Mouse (Mus musculus): ENCODE measurements at regions not wholly inside any gene's neighbourhood (a gene's known extent, or its start where the extent isn't known, plus 50 kb on each side); places are given as distances from the start of the nearest gene placed in this dataset.
A peak's percentile ranks its signal among the peaks of the same experiment; 100 is the strongest.

DNA sequence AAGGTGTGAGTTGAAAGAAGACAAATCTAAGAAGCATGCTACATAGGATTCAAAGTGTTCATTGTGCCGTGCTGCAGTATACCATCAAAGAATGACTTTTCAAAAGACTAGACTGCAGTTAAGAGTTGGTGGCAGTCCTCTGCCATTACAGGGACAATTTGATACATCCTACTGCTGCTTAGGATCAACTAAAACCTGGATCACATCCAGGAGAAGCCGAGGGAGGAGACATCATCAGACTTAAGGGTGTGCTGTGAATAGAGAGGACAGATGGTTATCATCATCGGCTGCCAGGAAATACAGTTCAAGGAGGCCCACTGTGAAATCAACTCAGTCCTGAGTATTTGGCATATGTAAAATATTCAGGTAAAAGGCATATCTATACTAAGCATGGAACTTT lies 366.9 kb downstream of the Sv2b start:
- Histone ChIP-seq H3K9ac (replicated peaks; ENCODE audit: low read length) (no peak overlapping the region), H3K9me3 (replicated peaks; ENCODE audit: control insufficient read depth, low read length) (no peaks in the 10 kb centered on the region), H3K27ac (replicated peaks; ENCODE audit: low read depth, low read length) (no peak overlapping the region), H3K4me3 (ENCODE audit: low read depth, low read length) (no peak overlapping the region), H3K4me2 (ENCODE audit: low read depth, low read length) (no peak overlapping the region), H3K36me3 (replicated peaks; ENCODE audit: control insufficient read depth, insufficient read depth, low read depth, low read length) (no peaks in the 10 kb centered on the region), H3K27me3 (ENCODE audit: control insufficient read depth, insufficient read depth, low read length) (no peaks in the 10 kb centered on the region), H3K4me1 (ENCODE audit: control insufficient read depth, insufficient read depth, low read length) (no peaks in the 10 kb centered on the region)
- 52% methylated on average over 3 of the region's 3 CpGs for WGBS
- DNase-seq (ENCODE audit: low spot score): peak; percentile 13
- ATAC-seq (replicated peaks; ENCODE audit: insufficient number of reproducible peaks, low FRiP score, low TSS enrichment, low read depth): no peak

GRCm38 (mm10) chr7:74929142-74929829 lies 374.7 kb upstream of the Slco3a1 start:
- no peaks in the 10 kb centered on the region for H3K9me3 ChIP-seq (replicated peaks; ENCODE audit: control insufficient read depth, low read length)
- WGBS: 72% methylated on average over 8 of the region's 8 CpGs
- H3K27ac ChIP-seq (replicated peaks; ENCODE audit: low read depth, low read length): no peak overlapping the region
- H3K4me3 ChIP-seq (ENCODE audit: low read depth, low read length): no peak overlapping the region
- no peaks in the 10 kb centered on the region for H3K4me1 ChIP-seq (ENCODE audit: control insufficient read depth, insufficient read depth, low read length)
- no peak for DNase-seq (ENCODE audit: low spot score)
- no peaks in the 10 kb centered on the region for H3K27me3 ChIP-seq (ENCODE audit: control insufficient read depth, insufficient read depth, low read length)
- no peak overlapping the region for H3K9ac ChIP-seq (replicated peaks; ENCODE audit: low read length)
- no peaks in the 10 kb centered on the region for H3K36me3 ChIP-seq (replicated peaks; ENCODE audit: control insufficient read depth, insufficient read depth, low read depth, low read length)
- no peak for ATAC-seq (replicated peaks; ENCODE audit: insufficient number of reproducible peaks, low FRiP score, low TSS enrichment, low read depth)
- no peak overlapping the region for H3K4me2 ChIP-seq (ENCODE audit: low read depth, low read length)

DNA sequence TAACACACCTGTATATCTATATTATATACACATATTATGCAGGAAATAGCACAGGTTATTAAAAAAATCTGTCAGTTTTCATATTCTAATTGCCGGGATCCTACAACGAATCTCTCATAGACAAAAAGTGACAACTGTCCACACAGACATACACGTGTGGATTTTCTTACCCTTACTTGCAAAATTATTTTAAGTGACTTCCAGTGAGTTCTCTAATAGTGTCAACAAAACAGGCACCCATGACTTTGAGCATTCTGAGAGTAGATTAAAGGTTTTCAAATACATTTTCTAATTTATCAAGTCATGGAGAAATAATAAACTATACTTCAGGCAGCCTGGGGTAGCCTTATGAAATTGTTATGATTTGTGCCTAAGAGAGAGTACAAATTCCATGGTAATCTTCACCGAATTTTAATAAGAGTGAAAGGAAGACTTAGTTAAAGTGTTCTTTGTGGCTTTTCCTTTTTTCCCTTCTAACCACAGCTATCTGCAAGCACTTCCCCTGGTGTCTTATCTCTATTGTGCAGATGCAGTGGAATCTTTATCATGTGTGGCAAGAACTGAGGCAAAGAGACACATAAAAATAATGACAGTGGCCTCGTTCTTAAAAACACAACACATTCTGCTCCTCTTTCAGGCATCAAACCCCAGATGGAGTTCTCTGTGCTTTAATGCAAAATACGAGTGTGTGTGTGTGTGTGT lies 373.8 kb upstream of the Slco3a1 start:
- Histone ChIP-seq H3K9ac (replicated peaks; ENCODE audit: low read length) (no peak overlapping the region), H3K4me2 (ENCODE audit: low read depth, low read length) (no peak overlapping the region), H3K4me3 (ENCODE audit: low read depth, low read length) (no peak overlapping the region), H3K36me3 (replicated peaks; ENCODE audit: control insufficient read depth, insufficient read depth, low read depth, low read length) (no peaks in the 10 kb centered on the region), H3K4me1 (ENCODE audit: control insufficient read depth, insufficient read depth, low read length) (no peaks in the 10 kb centered on the region), H3K9me3 (replicated peaks; ENCODE audit: control insufficient read depth, low read length) (no peaks in the 10 kb centered on the region), H3K27me3 (ENCODE audit: control insufficient read depth, insufficient read depth, low read length) (no peaks in the 10 kb centered on the region), H3K27ac (replicated peaks; ENCODE audit: low read depth, low read length) (no peak overlapping the region)
- no peak for ATAC-seq (replicated peaks; ENCODE audit: insufficient number of reproducible peaks, low FRiP score, low TSS enrichment, low read depth)
- no peak for DNase-seq (ENCODE audit: low spot score)
- 82% methylated on average over 6 of the region's 6 CpGs for WGBS

DNA sequence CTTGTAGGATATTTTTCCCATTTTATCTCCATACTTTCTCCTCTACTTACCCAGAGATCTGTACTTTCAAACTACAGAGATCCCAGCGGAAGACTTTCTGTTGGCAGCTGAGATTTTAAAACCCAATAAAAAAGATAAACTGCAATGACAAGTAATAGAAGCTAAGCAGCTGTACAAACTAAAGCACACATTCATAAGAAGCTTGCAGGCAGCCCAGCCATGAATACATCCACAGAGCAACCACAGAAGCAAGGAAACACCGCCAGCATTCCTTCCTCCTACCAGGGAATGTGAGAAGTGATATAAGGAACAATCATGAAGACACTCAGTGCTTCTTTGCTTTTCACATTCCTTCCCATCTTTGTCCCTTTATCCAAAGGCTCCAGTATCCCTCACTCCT lies 372.1 kb upstream of the Slco3a1 start:
- Histone ChIP-seq H3K27ac (replicated peaks; ENCODE audit: low read depth, low read length) (no peak overlapping the region), H3K4me2 (ENCODE audit: low read depth, low read length) (no peak overlapping the region), H3K4me1 (ENCODE audit: control insufficient read depth, insufficient read depth, low read length) (no peaks in the 10 kb centered on the region), H3K9ac (replicated peaks; ENCODE audit: low read length) (no peak overlapping the region), H3K4me3 (ENCODE audit: low read depth, low read length) (no peak overlapping the region), H3K9me3 (replicated peaks; ENCODE audit: control insufficient read depth, low read length) (no peaks in the 10 kb centered on the region), H3K27me3 (ENCODE audit: control insufficient read depth, insufficient read depth, low read length) (no peaks in the 10 kb centered on the region), H3K36me3 (replicated peaks; ENCODE audit: control insufficient read depth, insufficient read depth, low read depth, low read length) (no peaks in the 10 kb centered on the region)
- no peak for ATAC-seq (replicated peaks; ENCODE audit: insufficient number of reproducible peaks, low FRiP score, low TSS enrichment, low read depth)
- no peak for DNase-seq (ENCODE audit: low spot score)
- 79% methylated on average over 2 of the region's 2 CpGs for WGBS

- Histone ChIP-seq H3K36me3 (replicated peaks; ENCODE audit: control insufficient read depth, insufficient read depth, low read depth, low read length) (no peaks in the 10 kb centered on the region), H3K4me3 (ENCODE audit: low read depth, low read length) (no peak overlapping the region), H3K9ac (replicated peaks; ENCODE audit: low read length) (no peak overlapping the region), H3K4me2 (ENCODE audit: low read depth, low read length) (no peak overlapping the region), H3K27ac (replicated peaks; ENCODE audit: low read depth, low read length) (no peak overlapping the region), H3K9me3 (replicated peaks; ENCODE audit: control insufficient read depth, low read length) (no peaks in the 10 kb centered on the region), H3K4me1 (ENCODE audit: control insufficient read depth, insufficient read depth, low read length) (no peaks in the 10 kb centered on the region), H3K27me3 (ENCODE audit: control insufficient read depth, insufficient read depth, low read length) (no peaks in the 10 kb centered on the region)
- ATAC-seq (replicated peaks; ENCODE audit: insufficient number of reproducible peaks, low FRiP score, low TSS enrichment, low read depth) (no peak), DNase-seq (ENCODE audit: low spot score) (no peak)
- 95% methylated on average over 1 of the region's 1 CpGs for WGBS
Measured at GRCm38 (mm10) chr7:74924156-74924555, 369.6 kb upstream of the Slco3a1 start.

GRCm38 (mm10) chr7:74908311-74908962 lies 353.9 kb upstream of the Slco3a1 start:
- H3K9me3 ChIP-seq (replicated peaks; ENCODE audit: control insufficient read depth, low read length): no peaks in the 10 kb centered on the region
- H3K4me3 ChIP-seq (ENCODE audit: low read depth, low read length): no peak overlapping the region
- DNase-seq (ENCODE audit: low spot score) (peak; percentile 73), ATAC-seq (replicated peaks; ENCODE audit: insufficient number of reproducible peaks, low FRiP score, low TSS enrichment, low read depth) (no peak)
- no peak overlapping the region for H3K4me2 ChIP-seq (ENCODE audit: low read depth, low read length)
- H3K4me1 ChIP-seq (ENCODE audit: control insufficient read depth, insufficient read depth, low read length): no peaks in the 10 kb centered on the region
- H3K9ac ChIP-seq (replicated peaks; ENCODE audit: low read length): no peak overlapping the region
- H3K27me3 ChIP-seq (ENCODE audit: control insufficient read depth, insufficient read depth, low read length): no peaks in the 10 kb centered on the region
- WGBS: 51% methylated on average over 3 of the region's 3 CpGs
- H3K36me3 ChIP-seq (replicated peaks; ENCODE audit: control insufficient read depth, insufficient read depth, low read depth, low read length): no peaks in the 10 kb centered on the region
- H3K27ac ChIP-seq (replicated peaks; ENCODE audit: low read depth, low read length): no peak overlapping the region

GRCm38 (mm10) chr7:74907391-74907790 lies 352.8 kb upstream of the Slco3a1 start:
- no peak for ATAC-seq (replicated peaks; ENCODE audit: insufficient number of reproducible peaks, low FRiP score, low TSS enrichment, low read depth)
- no peaks in the 10 kb centered on the region for H3K27me3 ChIP-seq (ENCODE audit: control insufficient read depth, insufficient read depth, low read length)
- no peaks in the 10 kb centered on the region for H3K4me1 ChIP-seq (ENCODE audit: control insufficient read depth, insufficient read depth, low read length)
- no peaks in the 10 kb centered on the region for H3K9me3 ChIP-seq (replicated peaks; ENCODE audit: control insufficient read depth, low read length)
- WGBS: 41% methylated on average over 1 of the region's 1 CpGs
- no peaks in the 10 kb centered on the region for H3K36me3 ChIP-seq (replicated peaks; ENCODE audit: control insufficient read depth, insufficient read depth, low read depth, low read length)
- no peak overlapping the region for H3K4me2 ChIP-seq (ENCODE audit: low read depth, low read length)
- no peak overlapping the region for H3K9ac ChIP-seq (replicated peaks; ENCODE audit: low read length)
- no peak overlapping the region for H3K4me3 ChIP-seq (ENCODE audit: low read depth, low read length)
- peak; percentile 27 for DNase-seq (ENCODE audit: low spot score)
- no peak overlapping the region for H3K27ac ChIP-seq (replicated peaks; ENCODE audit: low read depth, low read length)

DNA sequence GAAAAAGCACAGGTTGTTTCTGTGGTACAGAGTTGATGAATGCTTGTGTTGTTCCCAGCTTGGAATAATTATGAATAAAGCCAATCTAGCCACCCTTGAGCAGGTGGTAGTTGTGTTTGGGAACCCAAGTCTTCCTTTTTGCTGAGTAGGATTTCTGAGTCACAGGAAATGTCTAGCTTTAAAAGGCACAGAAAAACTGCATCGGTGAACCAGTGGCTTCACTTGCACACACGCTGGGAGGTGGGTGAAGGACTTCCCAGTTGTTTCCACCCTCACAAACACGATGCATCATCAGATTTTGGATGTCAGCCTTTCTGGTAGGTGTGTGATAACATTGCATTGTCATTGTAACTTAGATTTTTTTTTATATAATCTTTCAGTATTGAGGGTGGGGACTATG lies 322.9 kb upstream of the Slco3a1 start:
- ATAC-seq (replicated peaks; ENCODE audit: insufficient number of reproducible peaks, low FRiP score, low TSS enrichment, low read depth) (no peak), DNase-seq (ENCODE audit: low spot score) (no peak)
- no peak overlapping the region for H3K27ac ChIP-seq (replicated peaks; ENCODE audit: low read depth, low read length)
- H3K27me3 ChIP-seq (ENCODE audit: control insufficient read depth, insufficient read depth, low read length): no peaks in the 10 kb centered on the region
- H3K9ac ChIP-seq (replicated peaks; ENCODE audit: low read length): no peak overlapping the region
- no peaks in the 10 kb centered on the region for H3K9me3 ChIP-seq (replicated peaks; ENCODE audit: control insufficient read depth, low read length)
- H3K36me3 ChIP-seq (replicated peaks; ENCODE audit: control insufficient read depth, insufficient read depth, low read depth, low read length): no peaks in the 10 kb centered on the region
- no peak overlapping the region for H3K4me3 ChIP-seq (ENCODE audit: low read depth, low read length)
- H3K4me2 ChIP-seq (ENCODE audit: low read depth, low read length): no peak overlapping the region
- H3K4me1 ChIP-seq (ENCODE audit: control insufficient read depth, insufficient read depth, low read length): no peaks in the 10 kb centered on the region
- WGBS: 76% methylated on average over 3 of the region's 3 CpGs

Measured in embryonic facial prominence, embryonic 11.5 days (tissue).